Mouse (Mus musculus) MEL-GATA-1-ER (cell line): ENCODE measurements around the gene Ydjc.

Experiments used
- DNase-seq: peaks from one replicate; pipeline ENCODE4 v3.0.0-alpha.2; 2012; ENCODE audit warnings: low read depth; ENCODE audit errors: extremely low read depth

Gene Ydjc

DNA sequence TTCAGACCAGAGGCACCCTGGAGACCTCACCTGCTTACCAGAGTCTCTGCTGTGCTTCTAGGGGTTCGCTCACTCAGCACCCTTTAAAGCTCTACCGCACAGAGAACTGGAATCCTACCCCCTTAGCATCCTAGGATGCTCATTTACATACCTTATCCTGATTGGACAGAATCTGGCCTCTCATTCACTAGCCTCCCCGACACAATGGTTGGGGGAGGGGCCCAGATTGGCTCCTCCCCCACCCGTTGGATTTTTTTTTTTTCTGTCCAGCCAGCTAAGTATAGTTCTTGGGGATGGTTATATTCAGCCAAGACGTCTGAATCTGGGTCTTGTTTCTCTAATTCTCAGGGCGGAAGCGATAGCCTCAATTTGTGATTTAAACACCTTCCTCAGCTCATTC lies at the start of gene Ydjc:
Gene Ydjc, plus strand, starts transcription at position 283 of the 400 bp plus-strand sequence.
- DNase-seq: peak; percentile 69

DNA sequence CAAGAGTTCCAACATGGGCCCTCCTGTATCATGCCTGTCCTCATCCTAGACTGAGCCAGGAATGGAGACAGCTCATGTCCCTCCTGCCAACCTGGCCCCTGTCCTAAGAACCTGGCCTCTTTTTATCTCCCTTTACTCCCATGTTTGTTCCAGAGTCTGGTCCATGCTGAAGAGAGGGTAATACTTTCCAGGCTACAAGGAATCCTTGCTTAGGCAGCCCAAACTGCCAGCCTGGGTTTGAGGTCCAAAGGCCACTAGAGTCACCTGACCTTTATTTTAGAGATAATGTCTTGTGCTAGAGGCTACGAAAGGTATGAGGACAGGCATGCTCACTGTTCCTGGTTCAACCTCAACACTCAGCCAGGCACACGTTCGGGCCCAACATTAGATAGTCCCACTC lies 47.5 kb upstream of the Ydjc start:
- DNase-seq: no peak

DNA sequence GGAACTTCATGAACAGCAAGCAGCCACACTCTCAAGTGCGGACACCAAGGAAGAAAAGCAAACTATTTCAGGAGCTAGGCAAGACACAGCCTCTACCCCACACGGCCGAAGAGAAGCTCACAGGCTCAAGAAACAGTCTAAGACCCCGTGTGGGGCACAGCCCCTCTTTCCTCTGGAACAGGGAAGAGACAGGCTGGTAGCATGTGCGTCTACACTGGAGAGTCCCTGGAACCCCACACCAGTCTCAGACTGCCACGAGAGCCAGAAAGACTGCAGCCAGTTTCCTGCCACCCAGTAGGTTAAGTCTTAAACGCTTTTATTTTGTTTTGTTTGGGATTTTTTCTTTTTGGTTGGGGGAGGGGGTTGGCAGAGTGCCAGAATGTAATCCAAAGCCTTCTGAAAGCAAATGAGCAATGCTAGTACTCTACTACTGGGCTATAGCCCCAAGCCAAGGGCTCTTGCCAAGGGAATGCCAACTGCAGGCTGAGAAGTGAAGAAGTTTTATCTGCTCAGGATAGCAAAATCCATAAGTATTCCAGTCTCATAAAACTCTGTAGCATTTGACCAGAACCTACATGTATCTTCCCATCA lies 41.7 kb upstream of the Ydjc start:
- no peak for DNase-seq

DNA sequence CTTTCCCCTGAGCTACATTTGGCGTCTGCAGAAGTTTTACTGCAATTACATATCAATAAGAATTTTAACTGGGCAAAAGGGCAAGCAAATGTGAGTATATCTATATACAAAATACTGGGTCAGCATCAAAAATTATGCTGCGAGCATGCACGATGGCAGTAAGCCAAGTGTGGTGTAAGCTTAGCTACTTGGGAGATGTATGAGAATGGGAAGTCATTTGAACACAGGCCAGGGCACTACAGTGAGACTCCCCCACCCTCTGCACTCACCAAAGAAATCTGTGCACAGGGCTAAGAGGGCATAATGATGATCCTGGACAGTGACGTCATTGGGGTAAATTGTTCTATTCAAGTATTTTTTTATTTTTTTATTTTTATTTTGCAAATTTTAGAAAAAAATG lies 39.8 kb upstream of the Ydjc start:
- DNase-seq: no peak

DNA sequence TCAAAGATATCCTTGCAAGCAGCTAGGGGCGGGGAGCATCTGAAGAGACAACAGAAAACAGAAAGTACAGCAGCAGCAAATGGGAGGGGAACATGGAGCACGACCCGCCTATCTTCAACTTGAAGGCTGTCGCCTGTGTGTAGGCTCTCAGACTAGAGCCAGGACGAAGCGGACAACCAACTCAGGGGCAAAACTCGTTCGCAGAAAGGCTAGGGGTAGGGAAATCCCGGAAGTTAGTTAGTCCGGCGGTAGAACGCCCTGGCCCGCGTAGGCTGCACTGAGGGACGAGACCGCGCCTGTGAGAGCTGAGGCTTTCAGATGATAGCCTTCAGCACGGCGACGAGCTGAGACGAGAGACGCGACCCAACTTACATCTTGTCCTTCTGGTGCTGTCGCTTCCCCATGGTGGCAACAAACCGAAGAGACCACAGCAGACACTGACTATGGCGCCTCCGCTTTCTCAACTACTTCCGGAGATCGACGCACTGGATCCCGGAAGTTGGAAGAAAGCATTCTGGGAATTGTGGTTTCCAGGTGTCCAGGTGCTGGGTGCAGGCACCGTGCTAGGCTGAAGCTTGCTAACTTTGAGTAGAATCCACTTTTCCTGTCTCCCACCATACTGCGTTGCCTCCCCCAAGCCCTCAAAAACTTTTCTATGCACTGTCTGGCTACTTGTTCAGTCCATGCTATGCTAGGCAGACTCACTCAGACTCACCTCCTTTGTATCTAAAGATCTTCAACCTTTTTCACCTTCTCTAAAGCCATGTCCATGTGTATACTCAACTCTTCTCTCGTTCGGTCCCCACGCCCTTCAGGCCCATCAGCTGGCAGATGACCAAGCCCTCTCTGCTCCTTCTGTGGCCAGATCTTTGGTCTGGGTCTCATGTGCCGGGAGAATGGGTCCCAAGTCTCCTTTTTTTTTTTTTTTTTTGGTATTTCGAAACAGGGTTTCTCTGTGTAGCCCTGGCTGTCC lies 33.4 kb upstream of the Ydjc start, which contains the start of gene Ppil2:
Gene Ppil2, minus strand, starts transcription at position 487 of the 973 bp plus-strand sequence.
- DNase-seq: peak; percentile 74

DNA sequence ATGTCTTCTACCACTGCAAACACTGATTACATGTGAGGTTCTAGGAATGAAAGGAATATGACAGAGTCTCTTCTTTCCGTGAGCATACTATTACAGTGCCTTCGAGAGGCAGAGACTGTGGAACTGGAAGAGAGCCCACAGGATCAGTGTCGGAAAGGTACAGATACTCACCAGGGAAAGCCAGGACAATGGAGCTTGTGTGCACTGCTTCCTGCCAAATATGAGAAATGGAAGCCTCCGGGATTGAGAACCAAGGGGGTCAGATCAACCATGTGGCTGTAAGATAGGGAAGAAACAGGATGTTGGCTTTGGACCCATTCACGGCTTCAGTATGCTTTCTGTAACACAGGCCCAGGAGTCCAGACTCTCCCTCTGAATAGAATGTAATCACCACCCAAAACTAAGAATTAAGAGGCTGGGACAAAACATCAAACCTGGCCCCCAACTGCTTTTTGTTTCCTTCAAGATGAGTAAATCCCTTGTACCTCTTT lies 27.1 kb upstream of the Ydjc start:
- no peak for DNase-seq

DNA sequence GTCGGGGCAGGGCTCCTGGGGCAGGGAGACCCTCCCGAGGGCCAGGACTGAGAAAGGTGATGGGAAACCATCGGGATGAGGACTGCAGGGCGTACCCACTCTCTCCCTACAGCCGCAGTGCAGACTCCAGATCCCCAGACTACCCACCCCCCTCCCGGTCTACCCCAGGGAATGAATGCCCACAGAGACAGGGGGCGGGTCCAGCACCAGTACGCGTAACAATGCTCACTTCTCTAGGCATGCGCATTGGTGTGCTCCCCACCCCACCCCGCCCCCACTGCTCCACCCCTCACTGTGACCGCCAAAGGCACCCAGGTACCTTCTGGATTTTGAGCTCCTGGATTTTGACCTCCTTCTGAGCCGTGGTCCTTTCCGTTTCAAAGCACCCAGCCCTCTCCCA lies 22.9 kb upstream of the Ydjc start:
- no peak for DNase-seq

DNA sequence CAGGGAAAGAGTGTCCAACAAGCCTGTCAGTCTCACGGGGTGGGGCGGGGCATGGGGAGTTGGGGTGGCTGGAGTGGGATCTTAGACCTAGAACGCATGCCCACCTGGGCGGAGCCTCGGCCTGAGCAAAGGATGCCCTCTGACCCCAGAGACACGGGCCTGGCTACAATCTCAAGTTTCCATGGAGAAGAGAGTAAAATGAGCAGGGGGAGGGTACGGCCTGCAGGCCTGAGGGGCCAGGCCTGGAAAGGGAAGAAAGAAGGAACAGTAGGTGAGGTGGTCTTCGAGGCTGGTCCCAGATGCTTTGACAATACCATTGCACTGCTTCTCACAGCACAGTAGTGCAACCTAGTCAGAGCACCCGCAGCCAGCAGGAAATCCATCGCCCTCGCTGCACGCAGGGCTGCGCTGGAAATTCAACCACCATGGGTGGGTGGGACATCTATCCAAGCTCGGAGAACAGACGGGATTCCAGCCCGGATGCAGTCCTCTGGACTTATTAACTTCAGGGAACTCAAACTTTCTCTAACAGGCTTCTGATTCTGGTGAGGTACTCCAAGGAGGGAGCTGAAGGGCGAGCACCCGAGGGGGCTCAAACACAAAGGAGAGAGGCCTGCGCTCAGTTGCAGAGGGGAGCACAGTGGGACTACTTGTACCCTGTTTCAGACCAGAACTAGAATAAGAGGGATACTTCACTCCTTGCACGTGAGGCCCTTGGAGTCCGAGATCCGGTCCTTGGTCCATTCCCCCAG lies 20.1 kb upstream of the Ydjc start:
- no peak for DNase-seq

DNA sequence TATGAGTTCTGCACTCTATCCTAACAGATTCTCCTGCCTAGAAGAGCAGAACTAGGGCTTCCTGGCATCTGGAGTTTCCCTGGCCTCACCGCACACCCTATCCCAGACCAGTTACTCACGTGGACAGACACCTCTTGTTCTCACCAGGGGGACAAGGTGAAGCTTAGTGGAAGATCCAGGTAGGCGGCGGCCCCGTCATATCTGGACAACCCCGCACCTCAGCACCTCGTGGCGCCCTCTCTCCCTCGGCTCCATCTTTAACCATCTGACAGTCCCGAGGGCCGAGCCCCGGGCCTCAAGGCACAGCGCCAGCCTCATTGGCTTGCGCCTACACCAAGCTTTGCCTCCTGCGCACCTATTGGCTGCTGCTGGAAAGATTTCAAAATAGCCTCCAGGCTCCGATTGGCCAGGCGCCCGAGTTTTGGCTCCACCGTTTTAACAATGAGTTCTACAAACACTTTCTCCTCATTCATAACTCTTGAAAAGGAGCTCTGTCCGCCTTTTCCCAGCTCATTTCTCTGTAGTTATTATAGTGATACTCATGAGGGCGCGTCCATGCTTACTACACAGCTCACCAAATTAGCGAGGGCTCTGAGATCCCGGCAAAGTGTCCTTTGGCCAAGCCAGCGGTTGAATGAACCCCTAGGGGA lies 19.4 kb upstream of the Ydjc start, which contains the start of gene 2610318N02Rik:
Gene 2610318N02Rik, minus strand, starts transcription at position 297 of the 650 bp plus-strand sequence.
- DNase-seq: peak; percentile 92

DNA sequence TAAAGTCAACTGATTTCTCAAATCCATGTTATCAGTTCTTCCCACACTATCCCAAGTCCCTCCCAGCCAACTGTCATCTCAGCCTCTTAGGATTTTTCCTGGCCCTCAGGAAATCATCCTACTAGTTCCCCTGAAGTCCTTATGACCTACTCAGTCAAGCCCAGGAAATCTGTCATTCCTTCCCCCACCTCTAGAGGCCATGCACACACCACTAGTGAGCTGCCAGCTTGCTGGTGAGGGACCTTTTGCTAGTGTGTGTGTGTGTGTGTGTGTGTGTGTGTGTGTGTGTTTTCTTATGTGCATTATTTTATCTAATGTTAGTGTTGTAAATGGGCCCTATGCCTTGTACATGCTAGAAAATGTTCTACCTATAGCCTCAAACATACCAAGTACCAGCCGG lies 17.1 kb upstream of the Ydjc start:
- DNase-seq: no peak

DNA sequence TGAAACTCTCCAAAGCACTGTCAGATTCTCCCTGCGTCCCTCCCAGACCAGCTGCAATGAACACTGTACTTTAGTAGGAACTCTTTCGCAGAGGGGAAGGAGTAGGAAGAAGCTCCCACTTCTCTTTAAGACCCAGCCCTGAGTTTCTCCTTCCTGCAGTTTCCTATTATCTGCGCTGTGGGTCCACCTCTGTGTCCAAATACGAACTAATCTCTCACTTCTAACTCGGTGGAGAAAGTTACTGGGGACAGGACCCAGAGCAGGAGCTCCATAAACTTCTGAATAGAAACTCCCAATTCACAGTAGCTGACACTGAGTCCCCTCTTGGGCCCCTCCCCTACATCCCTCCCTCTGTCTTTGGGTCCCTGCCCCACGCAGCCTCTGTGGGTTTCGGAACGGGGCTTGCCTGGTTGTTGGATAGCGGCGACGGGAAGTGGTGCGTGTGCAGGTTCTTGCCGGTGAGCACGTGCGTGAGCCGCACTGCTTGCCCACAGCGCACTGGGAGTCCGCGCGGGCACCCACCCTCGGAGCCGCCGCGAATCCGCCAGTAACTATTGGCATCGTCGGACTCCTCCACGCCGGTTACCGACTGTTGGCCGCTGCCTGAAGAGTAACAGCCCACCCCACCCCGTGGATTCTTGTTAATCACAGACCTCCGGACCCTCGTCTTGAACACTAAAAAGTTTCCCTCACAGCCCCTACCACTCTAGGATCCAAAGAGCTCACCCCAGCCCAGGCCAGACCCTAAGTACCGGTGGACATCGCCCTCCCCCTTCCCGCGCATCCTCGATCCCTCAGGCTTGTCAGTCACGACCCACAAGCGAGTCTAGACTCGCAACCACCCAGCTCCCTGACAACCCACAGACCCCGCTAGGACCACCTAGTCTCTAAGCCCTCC lies 13.0 kb upstream of the Ydjc start:
- no peak for DNase-seq

DNA sequence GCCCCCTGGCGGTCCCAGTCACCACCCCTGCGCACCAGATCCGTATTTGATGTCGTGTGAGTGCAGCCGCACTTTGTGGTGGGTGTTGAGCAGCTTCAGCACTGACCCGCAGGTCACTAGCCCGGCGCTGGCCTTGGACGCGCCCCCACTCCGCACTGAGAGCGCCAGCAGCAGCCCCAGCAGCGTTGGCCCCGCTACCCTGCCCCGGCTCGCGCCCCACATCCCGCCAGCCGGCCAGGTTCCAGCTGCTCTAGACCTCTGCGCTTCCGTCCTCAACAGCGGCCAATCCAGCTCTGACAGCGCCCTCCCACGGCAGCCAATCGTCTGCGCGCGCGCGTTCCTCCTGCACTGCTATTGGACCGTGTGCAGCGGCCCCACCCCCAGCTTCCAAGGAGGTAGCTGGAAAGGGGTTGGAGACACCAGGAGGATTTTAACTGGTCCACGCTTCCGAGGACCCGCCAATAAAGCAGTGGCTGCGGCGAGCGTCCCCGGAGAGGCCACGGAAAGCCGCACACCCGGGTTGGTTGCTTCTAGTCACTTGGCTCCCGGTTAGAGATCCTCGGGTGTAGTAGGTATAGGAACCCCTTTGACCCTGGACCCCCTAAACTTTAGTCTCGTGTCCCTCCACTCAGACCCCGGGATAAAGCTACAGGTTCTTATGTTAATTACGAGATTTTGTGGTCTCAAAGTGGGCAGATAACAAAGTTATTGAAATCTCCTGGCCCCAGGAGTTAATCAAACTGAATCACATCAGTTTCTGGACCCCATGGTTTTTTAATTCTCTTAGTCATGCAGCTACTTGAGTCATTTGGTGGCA lies 12.1 kb upstream of the Ydjc start, which contains the start of gene Sdf2l1:
Gene Sdf2l1, minus strand, starts transcription at position 295 of the 817 bp plus-strand sequence.
- DNase-seq: peak; percentile 93

DNA sequence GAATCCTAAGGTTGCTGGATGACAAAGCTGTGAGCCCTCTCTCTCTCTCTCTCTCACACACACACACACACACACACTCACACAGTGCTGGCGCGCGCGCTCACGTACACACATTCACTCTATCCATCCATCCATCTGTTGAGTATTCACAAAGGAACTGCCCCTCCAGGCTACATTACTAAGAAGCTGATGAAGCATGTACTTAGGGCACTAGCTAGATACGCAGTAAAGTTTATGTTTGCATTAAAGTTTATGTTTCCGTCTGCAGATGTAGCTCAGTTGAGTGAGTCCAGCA lies 11.6 kb upstream of the Ydjc start:
- no peak for DNase-seq

DNA sequence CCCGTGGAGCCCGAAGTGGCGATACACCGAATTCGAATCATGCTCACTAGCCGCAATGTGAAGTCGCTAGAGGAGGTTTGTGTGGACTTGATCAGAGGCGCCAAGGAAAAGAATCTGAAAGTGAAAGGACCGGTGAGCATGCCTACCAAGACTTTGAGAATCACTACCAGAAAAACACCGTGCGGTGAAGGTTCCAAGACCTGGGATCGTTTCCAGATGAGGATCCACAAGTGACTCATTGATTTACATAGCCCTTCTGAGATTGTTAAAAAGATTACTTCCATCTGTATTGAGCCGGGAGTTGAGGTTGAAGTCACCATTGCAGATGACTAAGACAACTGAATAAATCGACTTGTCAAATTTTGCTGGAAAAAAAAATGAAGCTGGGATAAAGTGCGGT lies 7.1 kb upstream of the Ydjc start:
- DNase-seq: no peak

DNA sequence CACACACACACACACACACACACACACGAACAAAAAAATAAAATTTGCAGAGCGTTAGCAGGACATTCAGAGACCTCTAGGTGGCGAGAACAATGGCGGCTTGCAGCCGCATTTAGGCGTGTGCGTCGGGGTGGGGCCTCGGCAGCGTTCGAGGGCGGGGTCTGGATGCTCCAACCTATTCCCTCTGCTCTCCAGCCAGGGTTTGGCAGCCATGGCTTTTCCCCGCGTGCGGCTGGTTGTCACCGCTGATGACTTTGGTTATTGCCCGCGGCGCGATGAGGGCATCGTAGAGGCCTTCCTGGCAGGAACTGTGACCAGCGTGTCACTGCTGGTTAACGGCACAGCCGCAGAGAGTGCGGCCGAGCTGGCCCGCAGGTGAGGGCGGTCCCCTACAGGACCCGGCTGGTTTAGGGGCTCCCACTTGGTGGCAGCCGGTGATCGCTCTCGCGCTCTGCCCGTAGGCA lies 2.4 kb downstream of the Ydjc start, which contains the start of gene Ccdc116:
Gene Ccdc116, minus strand, starts transcription at position 458 of the 464 bp plus-strand sequence.
- DNase-seq: peak; percentile 77

DNA sequence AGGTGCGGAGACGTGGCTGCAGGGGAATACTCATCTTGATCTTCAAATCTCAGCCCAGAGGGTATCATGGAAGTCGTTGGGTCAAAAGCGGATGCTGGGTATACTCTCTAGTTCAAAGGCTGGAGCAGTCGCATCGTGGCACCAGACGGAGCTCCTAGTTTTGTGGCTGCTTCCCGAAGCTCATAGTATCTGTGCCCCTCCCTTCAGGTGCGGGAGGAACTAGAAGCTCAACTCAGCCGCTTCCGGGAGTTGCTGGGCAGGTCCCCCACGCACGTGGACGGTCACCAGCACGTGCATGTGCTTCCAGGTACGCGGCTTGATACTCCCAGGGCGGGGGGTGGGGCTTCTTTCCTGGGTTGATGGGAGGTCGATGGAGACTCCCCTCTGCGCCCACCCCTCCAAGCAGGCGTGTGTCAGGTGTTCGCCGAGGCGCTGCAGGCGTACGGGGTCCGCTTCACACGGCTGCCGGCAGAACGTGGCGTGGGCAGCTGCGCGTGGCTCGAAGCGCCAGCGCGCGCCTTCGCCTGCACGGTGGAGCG lies 3.0 kb downstream of the Ydjc start:
- peak; percentile 48 for DNase-seq

DNA sequence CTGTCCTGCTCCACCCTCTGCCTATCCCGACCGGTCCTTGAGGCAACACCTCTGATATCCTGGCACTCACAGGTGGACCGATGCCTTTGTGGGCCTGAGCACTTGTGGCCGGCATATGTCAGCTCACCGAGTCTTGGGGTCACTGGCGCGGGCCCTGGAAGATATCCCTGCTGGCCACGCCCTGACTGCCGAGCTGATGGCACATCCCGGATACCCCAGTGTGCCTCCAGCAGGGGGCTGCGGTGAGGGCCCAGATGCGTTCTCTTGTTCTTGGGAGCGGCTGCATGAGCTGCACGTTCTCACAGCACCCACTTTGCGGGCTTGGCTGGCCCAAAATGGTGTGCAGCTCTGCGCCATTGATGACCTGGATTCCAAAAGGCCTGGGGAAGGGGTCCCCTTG lies 3.7 kb downstream of the Ydjc start:
- DNase-seq: peak; percentile 54

DNA sequence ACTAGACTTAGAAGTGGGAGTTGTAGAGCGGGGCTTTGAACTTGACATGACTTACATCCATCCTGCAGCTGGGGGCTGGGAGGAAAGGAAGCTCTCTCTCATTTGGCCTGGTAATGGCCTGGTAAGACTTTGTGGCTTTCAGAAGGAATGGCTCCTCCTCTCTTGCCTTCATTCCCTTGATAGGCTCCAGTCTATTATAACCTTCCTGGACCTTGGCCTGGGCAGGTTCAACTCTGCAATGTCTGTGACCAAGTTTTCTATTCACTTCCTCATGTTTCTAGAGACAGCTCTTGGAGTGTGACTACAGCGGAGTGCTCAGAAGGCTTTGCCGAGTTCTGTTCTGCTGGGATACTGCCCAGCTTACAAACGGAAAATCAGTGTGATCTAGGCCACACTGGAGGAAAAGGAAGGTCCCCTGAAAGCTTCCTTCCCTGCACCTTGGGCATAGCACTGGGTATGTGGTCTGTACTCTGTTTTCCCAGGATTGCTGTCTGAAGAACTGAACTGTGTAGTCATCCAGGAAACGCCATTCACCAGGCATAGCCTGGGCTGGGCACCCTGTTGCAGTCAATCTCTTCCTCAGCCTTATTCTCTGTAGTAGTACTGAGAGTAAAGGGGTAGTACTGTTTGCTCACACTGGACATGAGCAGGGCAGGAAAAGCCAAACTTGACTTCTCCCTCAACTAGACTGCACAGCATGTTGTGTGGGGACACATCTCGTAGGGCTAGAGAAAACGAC lies 6.3 kb downstream of the Ydjc start:
- no peak for DNase-seq
